Mouse (Mus musculus): Measurements from ENCODE around the gene Olfr1415.
"Not testable (repeated sequence)": the region's sequence is repeated elsewhere in the genome, so short reads cannot be mapped to it uniquely, and the experiment has no call there.

The Olfr1415 gene

DNA sequence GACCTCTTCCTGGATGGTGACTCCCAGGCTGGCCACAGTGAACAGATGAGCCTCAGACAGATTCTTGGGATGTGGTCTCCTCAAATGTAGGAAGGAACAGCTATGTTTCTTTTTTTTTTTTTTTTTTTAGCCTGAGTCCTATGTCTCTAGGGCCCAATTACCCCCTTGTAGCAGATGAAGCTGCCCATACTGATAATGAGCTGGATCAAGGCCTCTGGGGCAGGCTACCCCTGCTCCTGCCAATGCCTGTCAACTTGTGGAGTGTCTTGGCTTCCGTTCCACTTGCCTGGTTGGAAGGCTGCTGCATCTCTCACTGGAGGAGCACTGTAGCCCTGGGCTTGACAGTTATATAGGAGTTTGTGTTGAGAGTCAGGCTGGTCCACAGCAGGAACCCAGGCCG, at the start of gene Olfr1415:
Gene Olfr1415, minus strand, starts transcription at position 101 of the 400 bp plus-strand sequence.
- DNase-seq (ENCODE audit: low read depth, low spot score) = no peak

DNA sequence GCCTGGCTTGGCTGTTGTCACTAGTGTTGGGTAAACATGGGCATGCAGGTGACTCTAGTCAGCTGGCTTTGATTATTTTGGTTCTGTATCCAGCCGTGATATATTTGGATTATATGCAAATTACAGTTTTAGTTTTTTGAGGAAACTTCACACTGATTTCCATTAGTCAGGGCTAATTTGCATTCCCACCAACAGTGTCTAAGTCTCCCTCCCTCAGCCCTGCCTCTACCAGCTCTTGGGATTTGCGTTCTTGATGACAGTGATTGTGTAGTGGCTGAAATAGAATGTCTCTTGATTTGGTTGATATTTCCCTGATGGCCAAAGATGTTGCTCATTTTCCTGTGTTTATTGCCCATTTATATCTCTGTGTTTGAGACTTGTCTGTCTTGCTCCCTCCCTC, 43.2 kb upstream of the Olfr1415 start:
- DNase-seq (ENCODE audit: low read depth, low spot score) = no peak

DNA sequence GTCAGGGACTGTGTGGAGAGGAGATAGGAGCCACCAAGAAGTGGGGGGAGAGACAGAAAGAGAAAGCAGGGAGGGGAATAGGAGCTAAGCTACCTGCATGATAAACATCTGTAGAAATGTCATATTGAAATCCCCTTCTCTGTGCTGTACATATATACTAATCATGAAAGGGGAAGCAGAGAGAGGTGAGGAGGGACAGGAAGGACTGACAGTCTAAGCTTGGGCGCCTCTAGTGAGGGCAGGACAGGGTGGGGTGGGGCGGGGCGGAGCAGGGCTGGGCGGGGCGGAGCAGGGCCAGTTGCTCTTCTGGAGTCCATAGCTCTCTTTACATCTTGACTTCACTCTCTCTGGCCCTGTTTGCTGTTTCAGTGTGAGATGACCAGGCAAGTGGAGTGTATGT, 41.1 kb upstream of the Olfr1415 start:
- no peak for DNase-seq (ENCODE audit: low read depth, low spot score)

DNA sequence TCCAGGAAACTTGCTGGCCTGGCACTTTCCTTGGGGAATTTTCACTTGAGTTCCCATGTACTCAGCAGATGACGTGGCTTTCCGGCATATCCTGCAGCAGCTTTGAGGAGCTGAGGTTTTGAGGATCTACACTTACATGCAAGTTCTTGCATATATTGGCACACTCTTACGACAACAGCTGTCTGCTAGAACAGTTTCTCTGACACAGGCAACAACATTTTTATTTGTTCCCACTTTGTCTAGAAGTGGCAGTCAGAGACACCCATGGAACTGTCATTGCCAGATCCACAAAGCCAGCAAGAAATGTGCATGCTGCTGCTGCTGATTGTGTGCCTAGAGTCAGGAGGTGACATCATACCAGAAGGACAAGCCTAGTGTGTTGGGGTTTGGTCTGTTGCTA, 27.9 kb upstream of the Olfr1415 start:
- DNase-seq (ENCODE audit: low read depth, low spot score) = no peak

DNA sequence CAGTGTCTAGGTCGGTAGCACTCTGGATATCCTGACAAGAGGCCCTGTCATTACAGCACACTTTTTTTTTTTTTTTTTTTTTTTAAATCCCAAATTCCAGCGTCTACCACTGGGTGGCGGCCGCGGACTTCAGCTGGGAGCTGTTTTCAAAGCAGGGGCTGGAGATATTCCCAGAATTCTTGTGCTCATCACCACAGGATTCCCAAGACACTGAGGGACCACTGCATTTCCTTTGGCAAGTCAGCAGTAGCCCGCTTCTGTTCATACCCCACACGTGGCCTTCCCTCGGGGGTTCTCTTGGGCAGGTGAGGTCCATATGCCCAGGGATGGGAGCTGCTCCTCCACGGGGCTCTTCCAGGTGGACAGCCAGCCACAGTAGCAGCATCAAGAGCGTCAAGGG, 25.5 kb upstream of the Olfr1415 start:
- DNase-seq (ENCODE audit: low read depth, low spot score) = peak; percentile 80

GRCm38 (mm10) chr1:92519046-92519445, 23.1 kb upstream of the Olfr1415 start:
- DNase-seq (ENCODE audit: low read depth, low spot score) = no peak

- no peak for DNase-seq (ENCODE audit: low read depth, low spot score)
These were observed 22.7 kb upstream of the Olfr1415 start, which contains the start of gene Olfr1414 for GRCm38 (mm10) chr1:92518561-92518960. Olfr1414 (minus strand) TSS chr1:92518661.

DNA sequence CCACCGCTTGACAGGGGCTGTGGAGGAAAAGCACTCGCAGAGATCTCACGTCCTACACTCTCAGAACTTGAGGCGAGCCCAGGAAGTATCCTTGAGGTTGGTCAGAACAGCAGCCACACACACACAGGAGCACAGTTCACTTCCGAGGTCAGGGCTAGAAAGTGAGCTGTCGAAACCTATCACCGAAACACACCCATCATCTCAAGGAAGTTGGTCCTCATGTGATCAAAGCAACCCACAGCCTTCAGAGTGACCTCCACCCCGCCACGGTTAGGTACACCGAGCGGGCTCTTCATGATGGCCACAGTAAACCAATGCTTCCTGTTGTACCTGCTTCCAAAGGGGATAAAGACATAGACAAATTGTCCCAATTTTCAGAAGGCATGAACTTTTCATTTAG, 19.5 kb upstream of the Olfr1415 start:
- no peak for DNase-seq (ENCODE audit: low read depth, low spot score)

- not testable (repeated sequence) for DNase-seq (ENCODE audit: low read depth, low spot score)
These were observed 15.7 kb upstream of the Olfr1415 start for GRCm38 (mm10) chr1:92511646-92512045.

GRCm38 (mm10) chr1:92485013-92485412, 10.9 kb downstream of the Olfr1415 start, which contains the start of gene Olfr1416:
Olfr1416 (minus strand) TSS chr1:92485113.
- no peak for DNase-seq (ENCODE audit: low read depth, low spot score)

DNA sequence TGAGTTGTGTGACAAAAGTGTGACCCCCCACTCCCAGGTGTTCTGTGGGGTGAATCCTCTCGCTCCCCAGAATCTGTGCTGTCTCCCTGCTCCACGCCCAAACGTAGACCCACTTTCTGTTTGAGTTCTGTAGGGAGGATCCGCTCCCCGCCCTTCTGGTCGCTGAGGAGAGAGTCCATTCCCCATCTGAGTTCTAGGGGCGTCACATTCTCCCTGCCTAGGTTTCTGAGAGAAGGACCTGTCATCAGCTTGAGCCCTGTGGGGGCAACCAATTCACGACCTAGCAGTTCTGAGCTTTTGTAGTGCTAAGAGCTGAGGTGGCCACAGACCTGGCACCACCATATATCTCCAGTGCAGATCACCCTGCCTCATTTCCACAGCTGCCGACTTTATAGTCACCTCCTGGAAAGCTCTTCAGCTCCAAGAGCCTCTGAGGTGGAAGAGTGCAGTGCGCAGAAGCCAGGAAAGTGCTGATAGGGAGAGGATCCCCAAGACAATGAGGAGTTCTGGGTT, 21.8 kb downstream of the Olfr1415 start:
- no peak for DNase-seq (ENCODE audit: low read depth, low spot score)

DNA sequence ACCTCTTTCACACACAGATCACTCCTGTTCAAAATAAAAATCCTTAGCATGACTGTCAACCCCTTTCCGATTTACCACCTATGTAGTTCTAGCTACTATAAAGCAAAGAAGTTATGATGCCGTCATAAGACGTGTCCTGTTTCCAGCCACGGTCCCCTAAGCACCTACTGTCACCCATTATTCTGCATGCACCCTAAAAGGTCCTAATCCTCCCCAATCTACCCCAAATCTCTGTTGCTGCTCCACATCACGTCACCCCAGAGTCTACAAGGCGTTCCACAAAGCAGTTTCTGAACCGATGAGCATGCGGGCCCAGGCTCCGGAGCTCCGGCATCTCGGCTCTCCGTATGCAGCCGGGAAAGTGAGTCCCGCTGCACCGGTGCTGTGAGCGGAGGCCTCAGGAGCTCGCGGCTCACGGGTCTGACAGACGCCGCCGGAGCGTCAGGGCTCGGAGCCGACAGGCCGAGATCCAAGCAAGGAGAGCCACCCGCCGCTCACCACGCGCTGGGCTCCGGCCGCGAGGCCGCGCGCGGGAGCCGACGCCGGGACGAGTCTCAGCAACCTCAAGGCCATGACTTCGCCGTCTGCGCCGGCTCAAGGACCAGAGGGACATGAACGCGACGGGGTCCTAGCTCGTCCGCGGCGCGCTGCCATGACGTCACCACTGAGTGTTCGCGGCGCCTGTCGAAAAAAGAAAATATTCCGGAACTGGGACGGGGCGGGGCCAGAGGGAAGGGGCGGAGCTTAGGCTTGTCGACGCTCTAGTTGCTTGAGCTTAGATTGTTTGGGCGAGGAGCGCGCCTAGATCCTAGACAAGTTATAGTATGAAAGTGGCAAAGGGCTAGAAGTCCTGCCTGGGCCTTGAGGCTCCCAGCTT, 22.5 kb downstream of the Olfr1415 start, which contains the start of gene Ndufa10:
Gene Ndufa10, minus strand, starts transcription at position 696 of the 877 bp plus-strand sequence.
- peak; percentile 92 for DNase-seq (ENCODE audit: low read depth, low spot score)

DNA sequence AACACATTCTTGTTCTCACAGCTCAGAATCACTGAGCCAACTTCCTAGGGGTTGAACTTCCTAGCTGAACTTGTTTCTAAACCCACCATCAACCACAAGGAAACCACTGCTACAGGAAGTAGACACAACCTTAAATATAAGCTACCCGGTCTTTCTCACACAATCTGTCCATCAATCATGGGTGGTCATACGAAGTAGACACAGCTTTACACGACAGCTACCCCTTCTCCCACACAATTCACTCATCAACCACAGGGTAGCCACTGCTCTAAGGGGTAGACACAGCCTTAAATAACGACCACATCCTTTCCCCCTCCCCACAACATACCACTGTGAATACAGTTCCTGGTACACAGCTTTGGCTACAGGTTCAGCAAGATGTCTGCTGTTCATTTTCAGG, 27.0 kb downstream of the Olfr1415 start:
- DNase-seq (ENCODE audit: low read depth, low spot score) = no peak

DNA sequence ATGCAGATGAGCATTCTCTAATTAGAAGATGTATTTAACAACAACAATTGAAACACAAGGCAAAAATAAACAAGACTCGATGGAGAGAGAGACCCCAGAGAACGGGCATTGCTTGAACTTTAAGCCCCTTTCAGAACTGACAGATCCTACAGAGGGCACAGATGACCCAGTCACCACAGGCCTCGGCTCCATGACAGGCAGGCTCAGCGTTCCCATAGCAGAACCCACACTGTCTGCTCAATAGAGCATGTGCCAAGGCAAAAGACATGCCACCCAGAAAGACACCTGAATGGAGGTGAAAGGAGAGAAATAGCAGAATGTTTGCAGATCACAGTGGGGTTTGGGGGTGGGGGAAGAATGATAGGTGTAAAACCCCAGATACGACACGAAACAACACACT, 37.5 kb downstream of the Olfr1415 start:
- no peak for DNase-seq (ENCODE audit: low read depth, low spot score)

GRCm38 (mm10) chr1:92457758-92458157, 38.1 kb downstream of the Olfr1415 start:
- DNase-seq (ENCODE audit: low read depth, low spot score) = no peak

DNA sequence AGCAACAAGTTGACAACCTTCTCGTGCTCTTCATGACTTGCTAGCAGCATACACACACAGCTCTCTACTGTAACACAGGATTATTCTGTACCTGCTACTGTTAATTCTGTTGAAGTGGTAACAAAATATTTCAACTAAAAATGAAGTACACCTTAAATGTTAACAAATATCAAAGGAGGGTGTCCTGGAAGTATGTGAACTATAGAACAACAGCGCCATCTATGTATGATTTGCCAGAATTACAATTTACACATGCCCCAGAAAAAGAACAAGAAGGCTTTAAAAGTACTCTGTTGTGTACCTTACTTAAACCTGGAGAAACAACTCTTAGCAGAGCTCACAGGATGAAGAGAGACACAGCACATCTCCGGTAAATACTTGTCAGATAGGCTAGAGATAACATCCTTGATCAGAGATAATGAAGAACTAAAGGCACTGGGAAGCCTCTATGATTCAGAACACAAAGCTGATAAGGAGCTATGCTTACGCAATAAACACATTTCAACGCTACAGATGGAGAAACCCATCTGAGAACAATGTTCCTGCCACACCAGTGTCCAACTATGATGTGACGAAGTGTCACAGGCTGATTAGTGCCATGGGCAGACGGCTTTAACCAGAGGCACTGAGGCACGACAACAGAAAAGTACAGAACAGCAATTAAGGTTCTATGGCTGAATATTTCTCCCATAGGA, 42.0 kb downstream of the Olfr1415 start:
- peak; percentile 73 for DNase-seq (ENCODE audit: low read depth, low spot score)

DNA sequence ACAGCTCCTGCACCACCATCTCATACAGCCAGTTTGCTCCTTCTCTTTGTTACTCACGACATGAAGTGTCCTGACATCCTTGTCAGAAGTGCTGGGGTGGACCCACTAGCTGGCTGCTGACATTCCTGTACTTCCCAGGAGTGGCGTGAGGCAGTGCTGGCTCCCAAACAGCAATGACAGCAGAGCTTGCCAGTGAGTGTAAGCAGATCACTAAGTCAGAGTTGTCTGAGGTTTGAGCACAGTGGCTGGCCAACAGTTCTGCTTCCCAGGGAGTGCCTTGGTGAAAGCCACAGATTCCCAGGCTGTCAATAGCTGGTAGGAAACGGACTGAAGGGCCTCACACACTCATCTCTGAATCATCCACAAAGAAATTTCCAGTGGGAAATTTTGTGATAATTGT, 47.6 kb downstream of the Olfr1415 start:
- peak; percentile 55 for DNase-seq (ENCODE audit: low read depth, low spot score)

- DNase-seq (ENCODE audit: low read depth, low spot score) = peak; percentile 19
These were observed 54.3 kb downstream of the Olfr1415 start for GRCm38 (mm10) chr1:92441453-92442063.

GRCm38 (mm10) chr1:92440066-92440750, 55.7 kb downstream of the Olfr1415 start:
- peak; percentile 20 for DNase-seq (ENCODE audit: low read depth, low spot score)

All from 3T3-L1 (cell line).